Mouse (Mus musculus): ENCODE data around the gene Il12a. TPM values are rescaled to one million over a fixed set of nuclear protein-coding genes. Genes with fewer than 3 reads are reported as not detected.

The Il12a gene
- polyA plus RNA-seq, 1 experiment from 2014 or later = not detected

Other genes with a start within 250 kb of the Il12a start
- 4.0 and 5.0 TPM in 2 replicates for gene 1110032F04Rik, start 178.9 kb downstream of the Il12a start, polyA plus RNA-seq (2015; fragmentation: Nextera tagmentation; extraction: Ambion mirVana)